Mouse (Mus musculus): ENCODE data around the gene Cacna1i.

- TF ChIP-seq POLR2A (IDR thresholded peaks at IDR 0.05; ENCODE audit: borderline replicate concordance, extremely low read depth, insufficient read depth, insufficient read length, poor library complexity, severe bottlenecking) = no peak
- no peak for TF ChIP-seq CTCF (IDR thresholded peaks at IDR 0.05; ENCODE audit: borderline replicate concordance, extremely low read depth, insufficient read depth, insufficient read length)
Measured at GRCm38 (mm10) chr15:80258240-80259170, 28.5 kb upstream of the Cacna1i start.
